Mouse (Mus musculus) spleen, adult 12 weeks (tissue): ENCODE measurements around the gene Sept6.

Source experiments
- DNase-seq: peaks from one replicate; pipeline ENCODE4 v3.0.0; 2022; ENCODE audit warnings: low spot score

Gene Sept6

DNA sequence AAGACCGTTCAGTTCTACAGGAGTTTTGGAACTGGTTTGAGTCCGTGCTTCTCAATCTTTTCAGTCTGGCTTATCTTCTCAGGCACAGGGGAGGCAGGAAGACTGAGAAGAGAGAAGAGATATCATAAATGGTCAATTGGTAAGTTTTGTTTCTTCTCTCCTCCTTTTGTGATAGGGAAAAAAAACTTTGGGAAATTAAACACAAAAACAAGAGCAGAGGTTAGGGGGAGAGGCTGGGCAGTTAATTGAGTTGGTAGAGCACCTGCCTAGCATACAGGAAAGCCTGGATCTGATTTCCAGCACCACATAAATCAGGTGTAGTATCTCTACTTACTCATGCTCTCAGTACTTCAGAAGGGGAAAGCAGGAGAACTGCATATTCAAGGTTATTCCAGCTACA, at the start of gene Sept6:
Sept6 (minus strand) TSS at position 101 of the 400 bp plus-strand sequence.
- DNase-seq = no peak

DNA sequence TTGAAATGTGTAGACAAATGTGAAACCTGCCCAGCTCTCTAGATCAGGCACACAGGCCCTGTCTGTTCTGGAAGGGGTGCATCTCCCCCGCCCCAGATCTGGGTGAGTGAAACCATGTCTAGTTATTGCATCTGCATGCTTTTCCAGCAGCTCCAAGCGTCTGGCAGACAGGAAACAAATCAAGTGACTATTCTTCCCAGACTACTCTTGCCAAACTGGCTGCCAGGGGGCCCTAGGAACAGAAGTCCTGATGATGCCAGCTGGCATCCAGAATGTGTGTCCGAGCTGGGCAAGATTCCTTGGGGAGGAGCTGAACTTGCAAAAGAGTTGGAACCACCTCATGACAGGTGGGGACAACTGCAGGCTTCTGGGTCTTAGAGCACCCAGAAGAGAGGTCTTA, 36.8 kb upstream of the Sept6 start:
- no peak for DNase-seq

DNA sequence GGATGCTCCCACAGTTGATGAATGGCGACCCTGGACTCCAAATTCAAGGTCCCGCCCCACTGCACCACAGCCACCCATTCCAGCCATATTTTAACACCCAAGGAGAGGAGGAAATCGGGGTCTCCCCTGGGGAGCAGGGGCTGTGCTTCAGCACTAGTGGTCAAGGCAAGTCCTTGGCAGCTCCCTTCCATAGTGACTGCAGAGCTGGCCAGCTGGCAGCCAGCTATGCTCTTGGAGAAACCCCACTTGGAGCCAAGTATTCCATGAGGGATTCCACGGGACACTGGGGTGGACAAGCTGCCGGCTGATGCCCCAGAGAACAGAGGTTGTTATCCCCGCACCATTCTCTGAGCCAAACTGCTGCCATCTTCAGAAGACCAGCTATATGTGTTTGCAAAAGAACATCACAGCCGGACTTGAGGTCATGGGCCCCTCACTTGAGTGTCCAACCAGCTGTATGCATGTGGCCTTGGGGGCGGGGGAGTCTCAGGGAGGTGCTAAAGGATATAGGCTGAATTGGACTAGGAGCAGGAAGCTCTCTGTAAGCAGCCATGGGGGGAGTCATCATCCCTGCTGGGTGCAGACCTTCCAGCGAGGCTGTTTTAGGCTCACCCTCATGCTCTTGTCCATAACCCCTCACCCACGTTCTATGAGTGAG, 32.2 kb upstream of the Sept6 start:
- DNase-seq = no peak

GRCm38 (mm10) chrX:37022690-37023089, 31.1 kb upstream of the Sept6 start:
- DNase-seq = peak; percentile 23

DNA sequence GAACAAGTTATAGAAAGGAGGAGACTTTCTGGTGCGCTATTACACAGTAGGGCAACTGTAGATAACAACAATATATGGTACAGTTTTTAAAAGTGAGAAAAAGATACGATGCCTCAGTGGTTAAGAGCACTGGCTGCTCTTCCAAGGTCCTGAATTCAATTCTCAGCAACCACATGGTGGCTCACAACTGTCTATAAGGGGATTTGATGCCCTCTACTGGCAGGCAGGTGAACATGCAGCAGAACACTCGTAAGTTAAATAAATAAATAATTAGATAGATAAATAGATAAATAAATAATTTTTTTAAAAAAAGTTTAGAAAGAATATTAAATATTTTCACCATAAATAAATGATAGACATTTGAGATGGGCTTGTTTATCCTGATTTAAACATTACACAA, 27.5 kb upstream of the Sept6 start:
- no peak for DNase-seq

DNA sequence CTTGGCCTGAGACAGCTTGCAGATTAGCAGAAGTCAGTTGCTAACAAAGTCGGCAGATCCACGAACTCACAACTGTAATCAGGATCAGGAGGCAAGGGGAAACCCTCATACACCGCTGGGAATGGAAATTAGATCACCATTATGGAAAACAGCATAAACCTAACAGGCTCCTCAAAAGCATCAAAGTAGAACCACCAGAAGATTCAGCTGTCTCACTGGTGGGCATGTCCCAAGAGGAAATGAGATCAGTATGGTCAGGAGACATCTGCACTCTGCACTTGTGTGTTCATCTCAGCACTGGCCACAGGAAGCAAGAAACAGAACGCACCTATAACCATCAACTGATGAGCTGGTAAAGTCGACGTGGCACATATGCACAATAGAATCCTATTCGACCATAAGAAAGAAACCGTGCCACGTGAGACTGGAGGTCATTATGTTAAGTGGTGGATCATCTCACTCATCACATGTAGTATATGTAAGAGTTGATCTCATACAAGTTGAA, 26.6 kb upstream of the Sept6 start:
- no peak for DNase-seq

GRCm38 (mm10) chrX:37013870-37014269, 22.3 kb upstream of the Sept6 start:
- no peak for DNase-seq

DNA sequence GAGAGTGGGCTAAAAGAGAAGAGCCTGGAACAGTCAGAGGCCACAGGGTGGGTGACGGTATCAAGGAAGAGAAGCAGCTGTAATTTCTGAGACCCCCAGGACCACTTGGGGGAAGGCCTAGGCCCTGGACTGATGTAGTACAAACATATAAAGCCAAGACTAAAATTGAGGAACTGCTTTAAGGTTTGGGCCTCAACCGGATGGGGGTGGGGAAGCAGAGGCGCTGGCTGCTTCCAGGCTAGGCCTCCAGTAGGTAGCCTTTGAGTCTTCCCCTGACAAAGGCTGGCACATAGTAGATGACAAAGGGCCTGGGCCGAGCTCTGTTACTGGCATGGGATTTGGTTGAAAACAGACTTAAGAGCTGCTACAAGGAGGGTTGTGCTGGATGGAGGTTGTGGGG, 555 bp downstream of the Sept6 start:
- DNase-seq = no peak

DNA sequence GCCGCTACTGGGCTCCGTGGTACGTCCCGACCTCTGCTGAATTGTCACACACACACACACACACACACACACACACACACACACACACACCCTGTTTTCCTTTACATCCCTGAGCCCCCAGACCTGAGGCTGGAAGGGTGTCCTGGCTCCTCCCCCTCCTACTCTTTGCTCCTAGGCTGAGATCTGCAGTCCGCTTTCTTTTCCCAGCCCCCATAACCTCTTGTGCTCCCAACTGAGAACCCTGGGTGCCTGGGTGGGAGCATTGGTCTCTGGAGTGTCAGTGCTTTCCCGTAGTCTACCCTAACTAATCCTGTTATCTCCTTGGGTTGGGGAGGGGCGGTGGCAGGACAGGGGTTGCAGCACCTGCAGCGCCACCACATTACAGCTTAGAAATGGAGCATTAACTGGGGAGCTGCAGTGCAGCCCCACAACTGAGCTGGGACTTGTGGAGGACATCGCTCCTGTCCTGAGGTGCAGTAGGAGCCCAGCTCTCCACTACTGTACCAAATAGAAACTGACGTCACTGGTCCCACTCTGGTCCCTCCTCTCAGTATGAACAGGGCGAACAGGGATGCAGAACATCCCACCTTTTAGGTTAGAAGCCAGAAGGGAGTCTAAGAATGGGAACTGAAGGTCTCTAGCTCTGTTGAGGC, 1.7 kb downstream of the Sept6 start:
- DNase-seq = no peak

GRCm38 (mm10) chrX:36989234-36989751, 2.3 kb downstream of the Sept6 start:
- DNase-seq = peak; percentile 55

DNA sequence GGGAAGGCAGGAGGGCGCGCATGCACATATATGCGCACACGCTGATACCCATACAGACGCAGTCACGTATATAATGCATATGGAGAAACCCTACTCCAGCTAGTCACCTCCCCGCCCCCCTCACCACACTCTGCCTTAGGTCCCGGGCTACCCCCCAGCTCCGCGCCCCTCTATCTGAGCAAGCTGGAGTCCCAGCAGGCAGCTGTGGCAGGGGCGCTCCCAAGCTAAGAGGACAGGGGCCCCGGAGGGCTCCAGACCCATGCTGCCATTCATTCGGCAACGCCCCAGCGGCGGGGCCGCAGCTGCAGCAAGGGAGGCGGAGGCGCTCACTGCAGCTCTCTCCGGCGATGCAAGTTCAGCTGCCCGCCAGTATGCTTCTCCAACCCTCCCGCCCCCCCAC, 2.8 kb downstream of the Sept6 start:
- no peak for DNase-seq

DNA sequence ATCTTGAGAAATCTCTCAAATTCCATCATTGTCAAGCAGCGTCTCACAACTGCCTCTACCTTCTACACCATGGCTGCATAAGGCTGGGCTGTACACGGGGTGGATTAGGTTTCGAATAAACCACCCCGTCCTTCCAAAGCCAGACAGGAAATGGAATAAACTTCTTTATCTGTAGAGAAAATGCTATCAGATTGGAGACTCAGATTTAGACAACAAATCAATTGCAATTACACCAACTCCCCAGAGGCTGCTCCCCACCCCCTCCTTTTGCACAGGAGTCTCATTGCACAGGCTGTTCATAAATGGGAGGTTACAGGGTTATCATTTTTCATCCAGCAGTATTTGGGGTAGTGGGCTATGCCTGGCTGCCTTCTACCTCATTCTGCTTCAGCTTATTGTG, 3.7 kb downstream of the Sept6 start:
- DNase-seq = no peak

DNA sequence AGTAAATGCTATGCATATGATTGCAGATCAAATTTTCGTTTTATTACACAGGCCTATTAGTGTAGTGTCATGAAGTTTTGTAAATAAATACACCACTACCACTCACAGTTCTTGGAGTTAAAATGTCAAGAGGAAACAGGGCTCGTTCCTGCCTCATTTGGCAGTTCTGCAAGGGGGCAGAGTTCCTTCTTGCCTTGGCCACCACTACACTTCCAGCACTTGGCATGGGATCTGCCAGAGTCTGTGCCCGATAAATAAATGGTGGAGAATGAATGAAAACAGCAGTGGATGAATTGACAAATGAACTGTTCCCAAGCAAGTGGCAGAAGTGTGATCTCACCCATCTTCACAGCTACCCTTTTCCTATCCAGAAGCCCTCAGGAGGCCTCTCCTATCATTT, 6.6 kb downstream of the Sept6 start:
- DNase-seq = no peak

- DNase-seq = no peak
Observed at GRCm38 (mm10) chrX:36983654-36984311, 7.8 kb downstream of the Sept6 start.

- no peak for DNase-seq
Observed at GRCm38 (mm10) chrX:36982892-36983653, 8.5 kb downstream of the Sept6 start.

- peak; percentile 25 for DNase-seq
Observed at GRCm38 (mm10) chrX:36980563-36981187, 10.9 kb downstream of the Sept6 start.

GRCm38 (mm10) chrX:36977863-36978262, 13.7 kb downstream of the Sept6 start:
- DNase-seq = no peak

DNA sequence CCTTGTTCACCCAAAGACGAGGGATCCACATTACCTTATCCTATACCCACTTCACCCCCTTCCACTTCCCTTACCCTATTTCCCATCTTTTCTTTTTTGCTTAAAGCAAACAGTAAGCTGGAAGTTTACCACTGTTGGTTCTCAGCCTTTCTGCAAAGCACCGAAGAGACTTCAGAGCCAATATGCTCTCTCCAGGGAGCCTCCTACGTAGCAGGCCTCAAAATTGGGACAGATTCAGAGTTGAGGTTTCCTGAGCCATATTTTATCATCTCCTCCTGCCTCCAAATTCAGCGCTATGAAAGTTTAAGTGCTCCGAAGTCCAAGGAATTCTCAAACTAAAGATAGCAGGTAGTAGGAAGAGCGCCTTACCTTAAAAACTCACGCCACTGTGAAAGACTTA, 14.6 kb downstream of the Sept6 start:
- DNase-seq = no peak

DNA sequence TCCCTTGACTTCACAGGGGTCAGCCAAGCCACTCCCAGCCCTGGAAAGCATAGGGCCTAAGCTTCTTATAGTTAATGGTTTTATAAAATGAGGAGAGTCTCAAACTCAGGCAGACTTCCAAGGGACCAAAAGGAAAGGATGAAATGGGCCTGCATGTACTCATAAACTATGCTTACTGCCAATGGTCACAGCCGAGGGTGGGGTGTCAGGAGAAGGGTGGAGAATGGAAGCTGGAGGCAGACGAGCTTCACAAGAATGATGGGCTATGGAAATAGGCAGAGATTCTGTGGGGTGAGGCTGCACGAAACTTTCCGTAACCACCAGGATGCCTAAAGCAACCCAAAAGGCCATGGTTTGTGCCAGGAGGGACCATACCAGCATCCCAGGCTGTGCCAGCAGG, 15.3 kb downstream of the Sept6 start:
- no peak for DNase-seq

- DNase-seq = no peak
Observed at GRCm38 (mm10) chrX:36974905-36975304, 16.7 kb downstream of the Sept6 start.

GRCm38 (mm10) chrX:36972951-36973471, 18.6 kb downstream of the Sept6 start:
- DNase-seq = no peak

DNA sequence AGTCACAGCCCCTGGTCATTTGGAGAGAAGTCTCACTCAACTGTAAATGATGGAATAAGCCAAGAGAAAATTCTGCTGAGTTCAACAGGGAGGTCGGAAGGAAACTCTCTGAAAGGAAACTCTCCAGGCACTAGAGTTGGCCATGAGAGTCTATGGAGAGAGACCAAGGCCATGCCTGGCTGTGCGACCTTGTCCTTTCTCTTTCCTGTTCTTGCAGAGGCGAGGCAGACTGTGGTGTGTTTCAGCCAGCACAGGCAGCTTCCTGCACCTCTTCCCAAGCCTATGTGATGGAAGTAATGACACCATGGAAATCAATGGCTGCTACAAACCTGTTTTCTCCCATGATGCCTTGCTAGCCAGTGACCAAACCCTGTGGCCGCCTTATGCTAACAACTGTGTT, 20.4 kb downstream of the Sept6 start:
- DNase-seq = no peak
